Comparison of ENCODE assay signal across 27 mouse cellular contexts in the genomic region with DNA sequence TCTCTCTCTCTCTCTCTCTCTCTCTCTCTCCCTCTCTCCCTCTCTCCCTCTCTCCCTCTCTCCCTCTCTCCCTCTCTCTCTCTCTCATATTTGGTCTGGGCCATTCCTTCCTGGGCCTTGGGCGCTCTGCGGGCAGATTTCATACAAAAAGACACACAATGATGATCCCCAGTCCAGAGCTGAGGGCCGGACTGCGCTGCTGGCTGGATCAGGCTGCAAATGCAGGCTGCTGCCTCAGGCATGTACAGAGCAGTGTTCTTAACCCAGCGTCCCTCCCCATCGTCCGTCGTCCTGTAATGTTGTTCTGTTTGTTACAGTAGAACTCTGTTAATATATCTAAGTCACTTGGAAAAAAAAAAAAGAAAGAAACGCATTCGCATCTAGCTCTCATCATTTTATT. TPM values are rescaled to one million over a fixed set of nuclear protein-coding genes. Genes with fewer than 3 reads are reported as not detected.
DNase-seq lines count a peak whose midpoint lies in the region; ATAC-seq and TF ChIP-seq lines count a peak whose summit lies in the region.
"Had no signal": no experiment of that assay in that cellular context is flagged by ENCODE, and none has a peak within 500 bp of the region (broad histone marks: within the 10 kb centered on the region; RNA-seq: fewer than 3 reads in every experiment).

No protein-coding gene starts in this region.

- peak; percentile 25 for DNase-seq in gastrocnemius, adult 2 months
- no peak for DNase-seq in gastrocnemius, postnatal 14 days
- no peak for DNase-seq in kidney, postnatal 0 days (ENCODE audit: low spot score)
- DNase-seq in kidney, adult 8-10 months = no peak
- peak; percentile 32 for DNase-seq in MN1 (ENCODE audit: low spot score)
- no peak for DNase-seq in lung, adult 18-20 months
- DNase-seq: adrenal gland, postnatal 14 days; cerebellum, adult 11-12 months; cerebellum, adult 9-10 months; cerebellum, postnatal 25 days; gastrocnemius, postnatal 10 days had no signal

- no peak overlapping the region for H3K4me3 ChIP-seq in gastrocnemius, adult 2 months
- no peak overlapping the region for H3K4me3 ChIP-seq in kidney, postnatal 0 days (replicated peaks; ENCODE audit: low read depth, low read length)
- H3K4me3 ChIP-seq in neural tube, embryonic 12.5 days = peak overlapping the region; percentile 92
- H3K4me3 ChIP-seq: embryonic facial prominence, embryonic 10.5 days; erythroblast, embryonic 14.5 days; forebrain, embryonic 10.5 days; heart, embryonic 12.5 days; hindbrain, embryonic 15.5 days had no signal

- 26% methylated on average over 10 of the region's 10 CpGs for WGBS in kidney, postnatal 0 days
- 2% methylated on average over 10 of the region's 10 CpGs for WGBS in neural tube, embryonic 12.5 days

- no peaks in the 10 kb centered on the region for H3K27me3 ChIP-seq in kidney, postnatal 0 days (ENCODE audit: insufficient read depth, low read length)
- H3K27me3 ChIP-seq in neural tube, embryonic 12.5 days (replicated peaks) = peaks cover 35% of the 10 kb centered on the region
- H3K27me3 ChIP-seq: Patski had no signal

- H3K36me3 ChIP-seq in kidney, postnatal 0 days (ENCODE audit: insufficient read depth, low read length) = no peaks in the 10 kb centered on the region
- H3K36me3 ChIP-seq in neural tube, embryonic 12.5 days = peaks cover 4% of the 10 kb centered on the region; the same call in 1 of the 2 replicates
- H3K36me3 ChIP-seq: embryonic facial prominence, embryonic 10.5 days; forebrain, embryonic 10.5 days; heart, embryonic 12.5 days; hindbrain, embryonic 15.5 days had no signal

- intact Hi-C loops in gastrocnemius, adult 2 months (cut with DNase I) = no loop called here
- intact Hi-C loops in gastrocnemius, postnatal 14 days (cut with DNase I; ENCODE audit: low total_unique reads) = no loop called here

- H3K9me3 ChIP-seq in kidney, postnatal 0 days (replicated peaks; ENCODE audit: low read length) = no peaks in the 10 kb centered on the region
- H3K9me3 ChIP-seq in neural tube, embryonic 12.5 days = no peaks in the 10 kb centered on the region
- H3K9me3 ChIP-seq: embryonic facial prominence, embryonic 10.5 days; forebrain, embryonic 10.5 days; heart, embryonic 12.5 days; hindbrain, embryonic 15.5 days had no signal

- TF ChIP-seq CTCF in gastrocnemius, adult 2 months (IDR thresholded peaks at IDR 0.05) = no peak
- no peak for TF ChIP-seq CTCF in kidney, postnatal 0 days (IDR thresholded peaks at IDR 0.05; ENCODE audit: low read depth)

- ATAC-seq in kidney, postnatal 0 days (replicated peaks; ENCODE audit: low FRiP score, low read depth) = no peak
- ATAC-seq in neural tube, embryonic 12.5 days (ENCODE audit: low FRiP score, low read depth) = no peak
- no peak for ATAC-seq in granulocyte monocyte progenitor cell, adult 5-6 weeks (replicated peaks; ENCODE audit: poor library complexity, severe bottlenecking)
- ATAC-seq: activated CD4-positive, CD25-positive, alpha-beta regulatory T cell, adult 4 months; forebrain, embryonic 14.5 days; Patski had no signal

- H3K9ac ChIP-seq in kidney, postnatal 0 days (ENCODE audit: low read depth, low read length) = peak overlapping the region; percentile 40; the same call in 1 of the 2 replicates
- H3K9ac ChIP-seq in neural tube, embryonic 12.5 days = peak overlapping the region; percentile 100
- H3K9ac ChIP-seq: heart, embryonic 12.5 days; hindbrain, embryonic 15.5 days had no signal

- peak overlapping the region; percentile 90 for H3K4me2 ChIP-seq in kidney, postnatal 0 days (ENCODE audit: low read length)
- peak overlapping the region; percentile 86 for H3K4me2 ChIP-seq in neural tube, embryonic 12.5 days (replicated peaks)
- H3K4me2 ChIP-seq: heart, embryonic 12.5 days; hindbrain, embryonic 15.5 days had no signal

- H3K27ac ChIP-seq in gastrocnemius, adult 2 months = no peak overlapping the region
- no peak overlapping the region for H3K27ac ChIP-seq in kidney, postnatal 0 days
- peak overlapping the region; percentile 68; the same call in 1 of the 2 replicates for H3K27ac ChIP-seq in neural tube, embryonic 12.5 days
- H3K27ac ChIP-seq: embryonic facial prominence, embryonic 10.5 days; forebrain, embryonic 10.5 days; hindbrain, embryonic 15.5 days had no signal

- H3K4me1 ChIP-seq in kidney, postnatal 0 days (replicated peaks; ENCODE audit: insufficient read depth, low read length) = peaks cover 6% of the 10 kb centered on the region; the same call in 1 of the 2 replicates
- H3K4me1 ChIP-seq in neural tube, embryonic 12.5 days = peaks cover 43% of the 10 kb centered on the region

RNA-seq across cellular contexts. Expression of a gene that starts 5.9 kb away (rescaled TPM):
- 1 to 10 TPM; 1.0 to 2.8 TPM for total RNA-seq in gastrocnemius, adult 2 months (2021)
- total RNA-seq in gastrocnemius, postnatal 14 days (2021) = 1 to 10 TPM; 1.1 to 1.2 TPM
- polyA plus RNA-seq in kidney, postnatal 0 days (2015; fragmentation: Nextera tagmentation; extraction: Ambion mirVana) = 5.8 TPM in 2 replicates
- 44.5 and 65.6 TPM in 2 replicates for polyA plus RNA-seq in neural tube, embryonic 12.5 days (2016; fragmentation: Nextera tagmentation; extraction: Ambion mirVana)
- not detected in 2 replicates for total RNA-seq in granulocyte monocyte progenitor cell, adult 5-6 weeks (2014; fragmentation: Nextera tagmentation)
- total RNA-seq in granulocyte monocyte progenitor cell, adult 5-6 weeks (2017) = not detected in 2 replicates
- total RNA-seq: heart, adult 8-10 months; heart, postnatal 25 days had no signal
- polyA plus RNA-seq: cortical plate, adult 2 months; embryonic facial prominence, embryonic 10.5 days; embryonic facial prominence, embryonic 14.5 days; erythroblast, embryonic 14.5 days; forebrain, embryonic 10.5 days; forebrain, embryonic 14.5 days; heart, embryonic 16.5 days; hindbrain, embryonic 11.5 days had no signal

RNA-seq across cellular contexts. Expression of a gene that starts 8.3 kb away (rescaled TPM):
- 1 to 10 TPM; 6.7 to 8.3 TPM for total RNA-seq in gastrocnemius, adult 2 months (2021)
- total RNA-seq in gastrocnemius, postnatal 14 days (2021) = 1 to 10 TPM; 5.7 to 5.8 TPM
- 11.0 and 12.4 TPM in 2 replicates for polyA plus RNA-seq in kidney, postnatal 0 days (2015; fragmentation: Nextera tagmentation; extraction: Ambion mirVana)
- 45.2 and 47.4 TPM in 2 replicates for polyA plus RNA-seq in neural tube, embryonic 12.5 days (2016; fragmentation: Nextera tagmentation; extraction: Ambion mirVana)
- not detected in 2 replicates for total RNA-seq in granulocyte monocyte progenitor cell, adult 5-6 weeks (2014; fragmentation: Nextera tagmentation)
- total RNA-seq in granulocyte monocyte progenitor cell, adult 5-6 weeks (2017) = not detected in 2 replicates
- total RNA-seq: heart, adult 8-10 months; heart, postnatal 25 days had no signal
- polyA plus RNA-seq: activated CD4-positive, CD25-positive, alpha-beta regulatory T cell, adult 4 months; cortical plate, adult 2 months; embryonic facial prominence, embryonic 10.5 days; embryonic facial prominence, embryonic 14.5 days; erythroblast, embryonic 14.5 days; forebrain, embryonic 10.5 days; forebrain, embryonic 14.5 days; heart, embryonic 12.5 days; heart, embryonic 16.5 days; hindbrain, embryonic 11.5 days had no signal

RNA-seq across cellular contexts. Expression of a gene that starts 13.5 kb away (rescaled TPM):
- 1 to 10 TPM; 8.1 to 8.6 TPM for total RNA-seq in gastrocnemius, adult 2 months (2021)
- total RNA-seq in gastrocnemius, postnatal 14 days (2021) = 1 to 10 TPM; 5.2 to 5.9 TPM
- polyA plus RNA-seq in kidney, postnatal 0 days (2015; fragmentation: Nextera tagmentation; extraction: Ambion mirVana) = 7.8 and 9.3 TPM in 2 replicates
- polyA plus RNA-seq in neural tube, embryonic 12.5 days (2016; fragmentation: Nextera tagmentation; extraction: Ambion mirVana) = 68.8 and 77.1 TPM in 2 replicates
- total RNA-seq in granulocyte monocyte progenitor cell, adult 5-6 weeks (2014; fragmentation: Nextera tagmentation) = not detected in 2 replicates
- total RNA-seq in granulocyte monocyte progenitor cell, adult 5-6 weeks (2017) = not detected in 2 replicates
- total RNA-seq: heart, postnatal 25 days had no signal
- polyA plus RNA-seq: activated CD4-positive, CD25-positive, alpha-beta regulatory T cell, adult 4 months; cortical plate, adult 2 months; embryonic facial prominence, embryonic 10.5 days; erythroblast, embryonic 14.5 days; forebrain, embryonic 10.5 days; forebrain, embryonic 14.5 days had no signal

RNA-seq across cellular contexts. Expression of a gene that starts 17.3 kb away (rescaled TPM):
- 1 to 10 TPM; 2.7 to 2.9 TPM for total RNA-seq in gastrocnemius, adult 2 months (2021)
- total RNA-seq in gastrocnemius, postnatal 14 days (2021) = 1 to 10 TPM; 1.4 to 1.8 TPM
- 2.7 and 3.9 TPM in 2 replicates for polyA plus RNA-seq in kidney, postnatal 0 days (2015; fragmentation: Nextera tagmentation; extraction: Ambion mirVana)
- 32.1 and 35.5 TPM in 2 replicates for polyA plus RNA-seq in neural tube, embryonic 12.5 days (2016; fragmentation: Nextera tagmentation; extraction: Ambion mirVana)
- not detected in 2 replicates for total RNA-seq in granulocyte monocyte progenitor cell, adult 5-6 weeks (2014; fragmentation: Nextera tagmentation)
- not detected in 2 replicates for total RNA-seq in granulocyte monocyte progenitor cell, adult 5-6 weeks (2017)
- total RNA-seq: heart, postnatal 25 days had no signal
- polyA plus RNA-seq: activated CD4-positive, CD25-positive, alpha-beta regulatory T cell, adult 4 months; cortical plate, adult 2 months; erythroblast, embryonic 14.5 days; forebrain, embryonic 10.5 days; forebrain, embryonic 14.5 days had no signal

RNA-seq across cellular contexts. Expression of a gene that starts 17.9 kb away (rescaled TPM):
- 10 to 100 TPM; 72.4 to 84.8 TPM for total RNA-seq in gastrocnemius, adult 2 months (2021)
- 10 to 100 TPM; 47.9 to 48.0 TPM for total RNA-seq in gastrocnemius, postnatal 14 days (2021)
- polyA plus RNA-seq in kidney, postnatal 0 days (2015; fragmentation: Nextera tagmentation; extraction: Ambion mirVana) = 30.6 and 34.1 TPM in 2 replicates
- 62.1 and 77.3 TPM in 2 replicates for polyA plus RNA-seq in neural tube, embryonic 12.5 days (2016; fragmentation: Nextera tagmentation; extraction: Ambion mirVana)
- total RNA-seq in granulocyte monocyte progenitor cell, adult 5-6 weeks (2014; fragmentation: Nextera tagmentation) = not detected in 2 replicates
- total RNA-seq in granulocyte monocyte progenitor cell, adult 5-6 weeks (2017) = not detected in 2 replicates
- total RNA-seq: heart, adult 8-10 months; heart, postnatal 25 days had no signal
- polyA plus RNA-seq: activated CD4-positive, CD25-positive, alpha-beta regulatory T cell, adult 4 months; cortical plate, adult 2 months; embryonic facial prominence, embryonic 10.5 days; embryonic facial prominence, embryonic 14.5 days; erythroblast, embryonic 14.5 days; forebrain, embryonic 10.5 days; forebrain, embryonic 14.5 days; heart, embryonic 12.5 days; heart, embryonic 16.5 days; hindbrain, embryonic 11.5 days; hindbrain, embryonic 15.5 days had no signal

Comparison
In these comparisons a context has a peak if more than half of its experiments do, and no peak if none do; other contexts are left out.
1. DNase-seq: peak in gastrocnemius, adult 2 months (single experiment) and MN1 (single experiment); none in gastrocnemius, postnatal 14 days (single experiment), kidney, postnatal 0 days (single experiment), kidney, adult 8-10 months (0 of 2) and lung, adult 18-20 months (0 of 2).
2. RNA of a gene that starts 8.3 kb away (total RNA-seq): 6.7 to 8.3 TPM in gastrocnemius, adult 2 months and 5.7 to 5.8 TPM in gastrocnemius, postnatal 14 days; not detected in granulocyte monocyte progenitor cell, adult 5-6 weeks; every median in the first group is over 4 times any median in the second.
3. RNA of a gene that starts 13.5 kb away (total RNA-seq): 8.1 to 8.6 TPM in gastrocnemius, adult 2 months and 5.2 to 5.9 TPM in gastrocnemius, postnatal 14 days; not detected in granulocyte monocyte progenitor cell, adult 5-6 weeks; every median in the first group is over 4 times any median in the second.